Mouse (Mus musculus) cerebellum, adult (tissue): ENCODE measurements around the gene Mogs.

Source experiments
- ATAC-seq: cut with Nextera tagmentation; 2 replicates; pipeline ENCODE4 v1.9.2; 2017; ENCODE audit warnings: mild to moderate bottlenecking, moderate library complexity, mixed read lengths; ENCODE audit not compliant: insufficient number of reproducible peaks, low FRiP score, low TSS enrichment

Mogs gene

DNA sequence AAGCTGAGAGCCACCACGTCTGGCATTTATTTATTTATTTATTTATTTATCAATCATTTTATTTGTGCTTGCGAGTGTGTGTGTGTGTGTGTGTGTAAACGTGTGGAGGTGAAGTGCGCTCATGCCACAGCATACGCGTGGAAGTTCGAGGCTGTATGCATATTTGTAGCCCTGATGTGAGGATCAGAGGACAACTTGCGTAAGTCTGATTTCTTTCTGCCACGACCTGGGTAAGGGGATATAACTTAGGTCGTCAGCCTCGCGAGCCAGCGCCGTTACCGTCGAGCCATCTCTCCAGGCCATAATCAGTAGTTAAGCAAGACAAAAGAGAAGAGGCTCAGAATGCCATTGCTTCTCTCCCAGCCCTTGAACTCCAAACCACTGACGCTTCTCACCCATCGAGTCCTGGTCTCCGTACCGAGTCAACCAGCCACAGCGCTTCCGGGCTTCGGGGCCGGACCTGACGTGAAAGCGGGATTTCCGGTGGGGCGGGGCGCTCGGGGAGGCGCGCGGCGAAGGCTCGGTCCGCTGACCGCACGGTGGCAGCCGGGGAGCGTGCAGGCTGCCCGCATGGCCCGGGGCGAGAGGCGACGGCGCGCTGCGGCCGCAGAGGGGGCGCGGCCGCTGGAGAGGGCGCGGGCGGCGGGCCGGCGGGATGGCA is at the start of gene Mogs:
Mogs (plus strand) TSS at position 486 of the 661 bp plus-strand sequence.
- peak; percentile 81 for ATAC-seq

GRCm38 (mm10) chr6:83065995-83066394 is 49.3 kb upstream of the Mogs start:
- no peak for ATAC-seq

GRCm38 (mm10) chr6:83066441-83066840 is 48.9 kb upstream of the Mogs start:
- no peak for ATAC-seq

- no peak for ATAC-seq
These were observed 47.1 kb upstream of the Mogs start for GRCm38 (mm10) chr6:83068221-83068620.

DNA sequence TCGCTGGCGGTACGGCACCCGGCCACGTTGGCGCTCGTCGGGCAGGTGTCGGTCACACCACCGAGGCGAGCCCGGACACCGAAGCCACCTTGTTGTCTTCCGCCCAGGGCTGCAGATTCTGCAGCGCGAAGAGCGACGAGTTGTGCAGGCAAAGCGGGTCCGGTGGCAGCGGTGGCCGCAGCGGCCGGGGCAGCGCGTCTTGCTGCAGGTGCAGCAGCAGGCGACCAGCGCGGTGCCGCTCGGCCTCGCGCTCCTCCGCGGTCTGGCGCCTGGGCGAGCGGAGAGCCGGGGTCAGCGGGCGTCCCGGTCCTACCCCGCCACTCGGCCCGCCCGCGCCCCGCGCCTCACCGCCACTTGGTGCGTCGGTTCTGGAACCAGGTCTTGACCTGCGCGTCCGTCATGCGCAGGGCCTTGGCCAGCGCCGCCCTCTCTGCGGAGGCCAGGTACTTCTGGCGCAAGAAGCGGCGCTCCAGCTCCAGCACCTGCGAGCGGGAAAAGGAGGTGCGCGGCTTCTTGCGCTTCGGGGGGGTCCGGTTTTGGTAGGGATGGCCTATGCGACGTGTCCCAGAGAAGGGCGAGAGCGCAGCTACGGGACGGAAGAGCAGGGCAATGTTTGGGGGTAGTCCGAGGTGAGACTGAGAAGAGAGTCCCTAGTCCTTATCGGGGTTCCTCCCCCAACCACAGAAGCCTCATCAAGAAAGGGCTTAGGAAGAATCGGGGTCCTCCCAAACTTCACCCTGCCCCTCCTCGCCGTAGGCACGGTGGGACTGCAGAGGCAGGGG is 46.4 kb upstream of the Mogs start:
- no peak for ATAC-seq

- no peak for ATAC-seq
These were observed 45.6 kb upstream of the Mogs start for GRCm38 (mm10) chr6:83069488-83070246.

- ATAC-seq = no peak
These were observed 45.2 kb upstream of the Mogs start, which contains the start of gene Tlx2 for GRCm38 (mm10) chr6:83070247-83070310. Gene Tlx2 (minus strand): TSS chr6:83070293.

- no peak for ATAC-seq
These were observed 44.7 kb upstream of the Mogs start for GRCm38 (mm10) chr6:83070311-83071219.

DNA sequence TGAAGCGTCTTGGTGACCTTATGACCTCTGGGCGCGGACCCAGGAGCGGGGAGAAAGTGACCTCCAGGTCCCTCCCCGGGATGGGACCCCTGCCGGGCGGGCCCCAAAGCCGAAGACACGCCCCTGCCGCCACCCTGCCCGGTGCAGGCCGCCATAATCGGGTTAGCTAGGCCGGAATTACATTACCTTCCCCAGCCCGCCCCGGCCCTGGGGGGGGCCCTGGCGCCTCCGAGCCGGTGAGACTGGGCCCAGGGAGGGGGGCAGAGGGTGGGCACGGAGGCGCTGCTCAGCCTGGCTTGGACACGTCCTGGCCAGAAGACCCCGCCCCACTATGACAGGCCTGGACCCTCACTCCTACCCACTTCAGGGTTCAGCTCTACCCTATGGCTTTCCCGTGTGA is 44.1 kb upstream of the Mogs start:
- ATAC-seq = no peak

DNA sequence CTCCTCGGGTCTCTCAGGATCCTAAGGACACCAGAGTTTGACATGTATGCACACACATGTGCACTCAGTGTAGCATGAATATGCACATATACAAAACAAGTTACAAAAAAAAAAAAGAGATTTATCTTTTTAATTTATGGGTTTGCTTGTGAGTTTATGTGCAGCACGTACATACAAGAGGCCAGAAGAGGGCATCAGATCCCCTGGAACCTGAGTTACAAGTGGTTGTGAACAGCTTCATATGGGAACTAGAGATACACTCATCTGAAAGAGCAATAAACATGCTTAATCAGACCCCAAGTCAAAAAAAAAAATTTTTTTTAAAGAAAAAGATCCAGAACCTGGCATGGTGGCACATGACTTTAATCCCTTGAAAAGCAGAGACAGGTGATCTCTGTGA is 40.3 kb upstream of the Mogs start:
- ATAC-seq = no peak

GRCm38 (mm10) chr6:83077630-83078323 is 37.5 kb upstream of the Mogs start, which contains the start of gene Pcgf1:
Gene Pcgf1 (plus strand): TSS chr6:83077869.
- ATAC-seq = peak; percentile 87

DNA sequence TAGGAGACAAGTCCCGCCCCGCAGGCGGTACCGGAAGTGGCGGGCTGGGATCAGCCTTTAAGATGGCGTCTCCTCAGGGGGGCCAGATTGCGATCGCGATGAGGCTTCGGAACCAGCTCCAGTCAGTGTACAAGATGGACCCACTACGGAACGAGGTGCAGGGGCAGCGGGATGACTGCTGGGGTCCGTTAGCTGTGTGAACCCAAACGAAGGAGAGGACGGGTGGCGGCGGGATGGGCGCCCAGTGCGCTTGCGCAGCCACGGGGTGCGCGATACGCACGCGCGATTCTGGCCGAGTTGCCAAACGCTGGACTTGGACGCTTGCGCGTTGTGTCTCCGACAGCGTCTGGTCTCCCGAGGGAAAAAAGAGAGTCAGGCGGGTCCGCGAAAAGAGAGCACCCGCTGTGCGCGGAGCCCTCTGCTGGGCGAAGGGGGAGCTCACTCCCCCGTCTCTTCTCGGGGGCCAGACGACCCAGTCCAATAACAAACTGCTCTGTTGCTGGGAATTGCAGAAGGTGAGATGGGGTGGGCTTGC is 36.9 kb upstream of the Mogs start:
- peak; percentile 72 for ATAC-seq

GRCm38 (mm10) chr6:83080210-83080609 is 35.1 kb upstream of the Mogs start:
- ATAC-seq = no peak

DNA sequence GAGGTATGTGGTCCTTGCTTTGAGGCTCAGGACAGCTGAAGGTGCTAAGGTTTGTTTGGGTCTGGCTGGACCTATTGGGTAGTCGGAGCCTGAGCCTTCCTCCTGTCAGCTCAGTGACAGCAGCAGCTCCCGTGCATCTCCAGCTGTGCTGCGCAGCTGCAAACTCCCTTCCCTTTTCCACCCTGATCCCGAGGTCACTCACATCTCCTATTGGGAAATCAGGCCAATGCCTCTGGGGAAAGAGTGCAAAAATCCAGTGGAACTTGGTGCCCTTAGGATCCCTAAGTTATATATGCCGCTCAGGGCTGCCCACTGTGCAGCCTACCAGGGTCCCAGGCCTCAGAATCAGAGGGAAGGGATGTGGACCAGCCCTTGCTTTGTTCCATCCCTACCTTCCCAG is 31.8 kb upstream of the Mogs start:
- ATAC-seq = no peak

DNA sequence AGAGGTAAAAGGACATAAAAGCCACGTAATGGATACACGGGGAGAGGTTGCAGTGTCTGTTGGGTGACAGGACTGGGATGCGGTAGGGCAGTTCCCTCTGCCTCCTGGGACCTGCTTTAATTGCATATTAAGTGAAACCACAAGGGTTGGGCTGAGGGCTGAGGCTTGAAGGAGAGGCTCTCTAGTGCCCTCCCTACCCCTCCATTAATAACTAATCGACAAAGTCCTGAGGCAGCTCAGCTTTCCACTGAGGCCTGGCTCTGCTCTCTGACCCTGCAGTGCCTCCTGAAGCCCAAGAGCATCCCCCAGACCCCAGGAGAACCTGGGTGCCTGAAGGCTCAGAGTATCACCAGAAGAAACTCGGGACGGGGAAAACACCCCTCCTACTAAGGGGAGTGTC is 30.8 kb upstream of the Mogs start:
- ATAC-seq = no peak

DNA sequence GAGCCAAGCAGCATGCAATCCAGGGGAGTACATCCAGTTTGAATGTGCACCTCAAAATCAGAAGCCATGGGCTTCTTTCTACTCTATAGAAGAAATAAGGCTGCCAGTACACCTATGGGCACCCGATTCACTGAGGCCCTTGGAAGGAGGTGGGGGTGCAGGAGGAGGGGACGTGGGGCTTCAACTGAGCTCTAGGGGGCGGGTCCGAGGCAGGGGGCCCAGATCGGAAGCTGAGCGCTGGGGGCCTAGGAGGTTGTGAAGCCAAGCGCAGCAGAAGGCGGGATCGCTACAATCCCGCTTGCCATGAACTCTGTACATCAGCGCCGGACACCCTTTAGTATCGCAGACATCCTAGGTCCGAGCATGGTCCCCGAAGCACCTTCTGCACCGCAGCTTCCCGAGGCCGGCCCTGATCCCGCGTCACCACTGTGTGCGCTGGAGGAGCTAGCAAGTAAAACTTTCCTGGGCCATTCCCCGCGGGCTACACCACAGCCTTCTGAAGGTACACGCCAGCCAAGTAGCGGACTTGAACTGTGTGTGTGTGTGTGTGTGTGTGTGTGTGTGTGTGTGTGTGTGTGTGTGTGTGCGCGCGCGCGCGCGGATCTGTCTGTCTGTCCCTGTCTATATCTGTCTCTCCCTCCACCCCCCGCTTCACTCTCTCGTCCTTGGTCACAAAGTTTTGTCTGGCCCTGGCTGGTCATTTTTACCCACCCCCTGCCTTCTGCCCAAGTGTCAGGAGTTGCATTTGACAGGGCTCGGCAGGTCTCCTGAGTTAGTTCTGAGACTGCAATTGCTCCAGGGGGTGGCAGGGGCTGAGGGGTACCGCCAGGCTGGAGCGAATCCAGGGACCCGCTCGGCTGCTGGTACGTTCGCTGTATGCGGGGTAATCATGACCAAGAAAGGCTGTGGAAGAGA is 28.9 kb upstream of the Mogs start, which contains the start of gene Lbx2:
Lbx2 (plus strand) TSS at position 247 of the 915 bp plus-strand sequence.
- ATAC-seq = no peak

DNA sequence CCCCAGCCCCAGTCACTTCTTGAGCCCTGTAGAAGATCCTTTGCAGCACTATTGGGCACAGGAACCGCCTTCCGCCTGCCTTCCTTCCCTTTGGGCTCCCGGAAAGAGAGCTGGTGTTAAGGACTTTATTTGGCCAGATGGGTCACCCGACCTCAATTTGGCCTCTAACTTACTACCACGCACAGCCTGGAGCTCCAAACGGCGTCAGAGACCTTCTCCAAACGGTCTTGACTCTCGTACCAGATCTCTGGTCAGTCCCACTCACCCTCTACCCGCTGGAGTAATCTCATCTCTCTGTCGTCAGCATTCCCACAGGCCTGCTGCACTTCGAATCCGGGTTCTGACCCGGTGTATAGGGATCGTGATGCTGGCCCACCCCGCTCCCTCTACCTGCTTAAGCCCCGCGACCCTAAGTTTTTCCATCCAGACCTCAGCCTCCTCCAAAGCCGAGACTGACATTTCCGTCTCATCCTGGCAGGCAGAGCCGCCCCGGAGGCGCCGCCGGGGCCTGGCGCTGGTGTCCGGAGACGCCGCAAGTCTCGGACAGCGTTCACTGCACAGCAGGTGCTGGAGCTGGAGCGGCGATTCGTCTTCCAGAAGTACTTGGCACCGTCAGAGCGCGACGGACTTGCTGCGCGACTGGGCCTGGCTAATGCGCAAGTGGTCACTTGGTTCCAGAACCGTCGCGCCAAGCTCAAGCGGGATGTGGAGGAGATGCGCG is 27.9 kb upstream of the Mogs start:
- no peak for ATAC-seq

DNA sequence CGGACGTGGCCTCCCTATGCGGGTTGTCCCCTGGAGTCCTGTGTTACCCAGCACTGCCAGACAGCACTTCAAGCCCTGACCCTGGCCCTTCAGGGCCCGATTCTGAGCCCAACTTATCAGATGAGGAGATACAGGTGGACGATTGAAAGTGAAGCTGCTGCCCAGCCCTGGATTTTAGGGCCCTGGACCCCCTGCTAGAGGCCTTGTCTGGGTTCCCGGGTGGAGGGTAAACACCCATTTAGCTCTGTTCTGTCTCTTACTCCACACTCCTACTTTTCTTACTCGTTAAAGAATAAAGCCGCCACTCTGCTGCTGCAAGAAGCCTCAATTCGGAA is 27.4 kb upstream of the Mogs start:
- no peak for ATAC-seq
